Mouse (Mus musculus) midbrain, embryonic 11.5 days (tissue): Measurements from ENCODE around the gene 1700029P11Rik. TPM values are rescaled to one million over a fixed set of nuclear protein-coding genes. Genes with fewer than 3 reads are reported as not detected.
"Not testable (repeated sequence)": the region's sequence is repeated elsewhere in the genome, so short reads cannot be mapped to it uniquely, and the experiment has no call there.

Experiments
- ATAC-seq: fragments of 200-750 bp; cut with Nextera tagmentation; 2 replicates; pipeline ENCODE4 v1.8.0; 2017; ENCODE audit warnings: moderate TSS enrichment, moderate library complexity; ENCODE audit not compliant: low FRiP score
- DNase-seq: peaks from one replicate; pipeline ENCODE4 v3.0.0; 2015; ENCODE audit warnings: low spot score; ENCODE audit errors: missing footprints
- H3K27ac ChIP-seq: fragments of 300-500 bp; sonication (generic); 2 replicates; pipeline ENCODE4 v1.5.1; 2014; ENCODE audit warnings: low read depth, low read length
- H3K27me3 ChIP-seq: fragments of 300-500 bp; sonication (generic); 2 replicates; pipeline ENCODE4 v1.6.1; 2014; ENCODE audit warnings: mild to moderate bottlenecking, low read length, moderate library complexity, mixed read lengths; ENCODE audit not compliant: control insufficient read depth, insufficient read depth
- H3K36me3 ChIP-seq: fragments of 300-500 bp; sonication (generic); 2 replicates; pipeline ENCODE4 v1.6.1; 2014; ENCODE audit warnings: mild to moderate bottlenecking, low read length, moderate library complexity, mixed read lengths; ENCODE audit not compliant: control insufficient read depth, insufficient read depth
- H3K4me1 ChIP-seq: fragments of 300-500 bp; sonication (generic); 2 replicates; pipeline ENCODE4 v1.6.1; 2014; ENCODE audit warnings: low read length; ENCODE audit not compliant: control insufficient read depth, insufficient read depth
- H3K4me2 ChIP-seq: fragments of 300-500 bp; sonication (generic); 2 replicates; pipeline ENCODE4 v1.6.1; 2014; ENCODE audit warnings: mild to moderate bottlenecking, moderate library complexity
- H3K4me3 ChIP-seq: fragments of 300-500 bp; sonication (generic); 2 replicates; pipeline ENCODE4 v1.5.1; 2014; ENCODE audit warnings: low read depth, low read length
- H3K9ac ChIP-seq: fragments of 300-500 bp; sonication (generic); 2 replicates; pipeline ENCODE4 v1.6.1; 2014; ENCODE audit warnings: low read length
- H3K9me3 ChIP-seq: fragments of 300-500 bp; sonication (generic); 2 replicates; pipeline ENCODE4 v1.6.1; 2016; ENCODE audit warnings: low read length; ENCODE audit not compliant: control insufficient read depth
- WGBS: fragments of 180-500 bp; shearing (Covaris S2); extraction: QIAGEN DNeasy Blood & Tissue Kit; methylation state at CpG from one replicate; pipeline ENCODE4 v1.1.7; 2014; 5-methylcytosine and 5-hydroxymethylcytosine counted together
- polyA plus RNA-seq: library from polyadenylated mRNA; unstranded; fragments of >200 nt; fragmentation: Nextera tagmentation; extraction: Ambion mirVana; gene quantifications from 2 replicates; pipeline ENCODE4 v1.2.1, GENCODE M21; 2014

The 1700029P11Rik gene
- polyA plus RNA-seq, 1 experiment from 2014 or later, result not detected

GRCm38 (mm10) chr15:81964980-81965545 is 15.3 kb upstream of the 1700029P11Rik start:
- WGBS, result 43% methylated on average over 4 of the region's 4 CpGs
- Histone ChIP-seq H3K27me3 (no peaks in the 10 kb centered on the region), H3K27ac (no peak overlapping the region), H3K4me2 (no peak overlapping the region), H3K36me3 (no peaks in the 10 kb centered on the region), H3K4me1 (peaks cover 2% of the 10 kb centered on the region; the same call in 1 of the 2 replicates), H3K9me3 (no peaks in the 10 kb centered on the region), H3K9ac (no peak overlapping the region), H3K4me3 (no peak overlapping the region)
- DNase-seq (peak; percentile 44), ATAC-seq (no peak)

DNA sequence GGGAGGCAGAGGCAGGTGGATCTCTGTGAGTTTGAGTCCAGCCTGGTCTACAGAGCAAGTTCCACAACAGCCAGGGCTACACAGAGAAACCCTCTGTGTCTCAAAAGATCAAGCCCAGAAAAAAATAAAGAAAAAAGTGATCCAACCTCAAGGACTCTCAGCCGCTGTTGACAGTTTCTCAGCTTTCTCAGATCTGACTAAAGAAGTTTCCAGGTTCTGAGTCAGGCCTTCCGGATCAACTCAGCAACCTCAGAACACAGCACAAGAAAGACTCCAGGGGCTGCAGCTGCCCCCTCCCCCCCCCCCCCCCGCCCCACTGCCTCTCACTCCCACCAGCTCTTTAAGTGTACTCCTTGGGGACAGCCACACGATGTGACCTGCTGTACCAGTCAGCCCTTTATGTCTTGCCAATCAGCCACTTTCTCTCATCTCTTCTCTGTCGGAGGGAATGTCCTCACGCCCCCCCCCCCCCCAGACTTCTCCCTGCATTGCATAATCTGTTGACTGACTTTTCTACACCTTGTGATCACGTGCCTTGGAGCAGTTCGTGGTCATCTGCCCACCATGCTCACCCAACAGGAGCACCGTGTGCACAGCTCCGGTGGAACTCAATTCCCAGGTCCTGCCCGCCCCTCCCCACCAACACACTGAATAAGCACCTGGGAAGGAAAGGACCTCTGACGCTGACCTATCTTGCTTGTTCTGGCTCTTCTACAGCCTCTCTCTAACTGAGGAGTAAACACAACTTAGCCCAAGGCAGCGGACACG is 14.1 kb upstream of the 1700029P11Rik start:
- peak; percentile 21 for DNase-seq
- Histone ChIP-seq H3K9ac (no peak overlapping the region), H3K27ac (no peak overlapping the region), H3K27me3 (no peaks in the 10 kb centered on the region), H3K4me2 (no peak overlapping the region), H3K4me1 (no peaks in the 10 kb centered on the region), H3K4me3 (no peak overlapping the region), H3K9me3 (no peaks in the 10 kb centered on the region), H3K36me3 (no peaks in the 10 kb centered on the region)
- ATAC-seq, result no peak
- 91% methylated on average over 12 of the region's 14 CpGs for WGBS

GRCm38 (mm10) chr15:81967821-81968220 is 12.5 kb upstream of the 1700029P11Rik start:
- DNase-seq (no peak), ATAC-seq (no peak)
- H3K27me3 ChIP-seq, result no peaks in the 10 kb centered on the region
- no peaks in the 10 kb centered on the region for H3K4me1 ChIP-seq
- H3K36me3 ChIP-seq, result no peaks in the 10 kb centered on the region
- no peak overlapping the region for H3K4me3 ChIP-seq
- H3K4me2 ChIP-seq, result no peak overlapping the region
- 89% methylated on average over 5 of the region's 5 CpGs for WGBS
- H3K27ac ChIP-seq, result no peak overlapping the region
- H3K9me3 ChIP-seq, result no peaks in the 10 kb centered on the region
- H3K9ac ChIP-seq, result no peak overlapping the region

DNA sequence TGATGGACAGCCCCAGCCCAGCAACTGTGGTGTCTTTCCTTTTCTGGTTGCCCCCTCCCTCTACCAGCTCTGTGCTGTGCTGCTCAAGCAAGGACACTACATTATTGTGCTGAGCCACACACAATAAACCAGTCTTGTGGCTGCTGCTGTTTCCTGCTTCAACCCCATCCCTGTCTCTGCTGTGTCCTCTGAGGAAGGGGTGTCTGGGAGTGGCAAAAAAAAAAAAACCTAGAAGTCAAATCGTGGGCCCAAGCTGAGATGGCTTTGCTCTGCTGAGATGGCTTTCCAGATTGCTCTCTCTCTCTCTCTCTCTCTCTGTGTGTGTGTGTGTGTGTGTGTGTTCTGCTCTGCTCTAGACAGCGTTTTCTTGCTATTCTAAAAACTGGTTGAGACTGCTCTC is 11.9 kb upstream of the 1700029P11Rik start:
- Histone ChIP-seq H3K4me2 (no peak overlapping the region), H3K36me3 (no peaks in the 10 kb centered on the region), H3K9me3 (no peaks in the 10 kb centered on the region), H3K4me1 (no peaks in the 10 kb centered on the region), H3K27ac (no peak overlapping the region), H3K4me3 (no peak overlapping the region), H3K27me3 (no peaks in the 10 kb centered on the region), H3K9ac (no peak overlapping the region)
- 83% methylated on average over 2 of the region's 2 CpGs for WGBS
- ATAC-seq (no peak), DNase-seq (no peak)

- Histone ChIP-seq H3K4me1 (no peaks in the 10 kb centered on the region), H3K4me2 (no peak overlapping the region), H3K9ac (no peak overlapping the region), H3K9me3 (no peaks in the 10 kb centered on the region), H3K27me3 (no peaks in the 10 kb centered on the region), H3K27ac (no peak overlapping the region), H3K4me3 (no peak overlapping the region), H3K36me3 (no peaks in the 10 kb centered on the region)
- no peak for DNase-seq
- ATAC-seq, result no peak
- WGBS, result 85% methylated on average over 7 of the region's 7 CpGs
Measured at GRCm38 (mm10) chr15:81969173-81969572, 11.2 kb upstream of the 1700029P11Rik start.

- H3K4me1 ChIP-seq, H3K27me3 ChIP-seq, H3K4me2 ChIP-seq, H3K36me3 ChIP-seq, ATAC-seq, DNase-seq, H3K9me3 ChIP-seq, H3K27ac ChIP-seq, H3K4me3 ChIP-seq, H3K9ac ChIP-seq: not testable (repeated sequence)
- 77% methylated on average over 6 of the region's 6 CpGs for WGBS
Measured at GRCm38 (mm10) chr15:81969635-81970034, 10.7 kb upstream of the 1700029P11Rik start.

DNA sequence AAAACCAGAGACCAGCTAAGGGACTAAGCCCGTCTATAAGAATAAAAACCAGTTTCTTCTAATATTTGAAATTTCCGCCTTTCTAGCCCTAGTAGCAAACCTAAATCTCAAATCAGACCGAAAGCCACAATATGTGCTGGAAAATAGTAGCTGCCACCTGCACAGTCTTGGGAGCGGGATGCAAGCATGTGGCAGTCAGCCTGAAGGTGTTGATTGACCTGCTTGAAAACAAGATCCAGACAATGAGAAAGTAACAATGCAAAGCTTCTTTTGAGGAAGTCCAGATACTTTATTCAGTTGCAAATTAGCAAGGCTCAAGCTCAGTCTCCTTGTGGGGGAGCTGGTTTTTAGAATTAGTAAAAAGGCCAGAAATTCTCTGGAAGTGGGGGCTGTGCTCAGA is 9.8 kb upstream of the 1700029P11Rik start:
- 83% methylated on average over 4 of the region's 4 CpGs for WGBS
- H3K27ac ChIP-seq, result not testable (repeated sequence)

DNA sequence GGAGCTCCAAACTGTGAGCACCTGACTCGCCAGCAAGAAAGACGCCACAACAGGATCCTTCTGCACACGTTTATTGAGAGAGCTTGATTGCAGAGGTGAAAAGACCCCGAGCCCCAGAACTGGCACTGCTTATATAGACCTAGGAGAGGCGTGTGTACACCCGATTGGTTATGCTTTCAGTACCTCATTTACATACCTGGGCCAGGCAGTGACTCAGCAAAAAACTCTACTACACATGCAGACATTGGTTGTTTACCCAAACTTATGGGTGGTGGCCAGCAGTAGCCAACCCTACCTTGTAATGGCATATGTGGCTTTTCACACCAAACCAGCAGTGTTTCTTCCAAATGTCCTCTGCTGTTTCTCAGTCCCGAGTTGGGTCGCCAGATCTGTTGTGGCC is 5.2 kb upstream of the 1700029P11Rik start:
- not testable (repeated sequence) for H3K27ac ChIP-seq, H3K4me3 ChIP-seq, H3K4me1 ChIP-seq, H3K4me2 ChIP-seq, H3K9me3 ChIP-seq, DNase-seq, H3K27me3 ChIP-seq, ATAC-seq, H3K36me3 ChIP-seq, H3K9ac ChIP-seq
- WGBS, result 91% methylated on average over 8 of the region's 8 CpGs

More for the DNA sequence above, 9.8 kb upstream of the 1700029P11Rik start:
- not testable (repeated sequence) for H3K36me3 ChIP-seq, ATAC-seq, H3K27me3 ChIP-seq, H3K4me2 ChIP-seq, DNase-seq, H3K9ac ChIP-seq, H3K9me3 ChIP-seq, H3K4me3 ChIP-seq, H3K4me1 ChIP-seq

- peaks cover 8% of the 10 kb centered on the region for H3K4me1 ChIP-seq
- no peak overlapping the region for H3K9ac ChIP-seq
- no peak for ATAC-seq
- no peak overlapping the region for H3K4me3 ChIP-seq
- no peaks in the 10 kb centered on the region for H3K9me3 ChIP-seq
- no peak for DNase-seq
- H3K4me2 ChIP-seq, result no peak overlapping the region
- no peaks in the 10 kb centered on the region for H3K27me3 ChIP-seq
- WGBS, result 54% methylated on average over 1 of the region's 1 CpGs
- no peaks in the 10 kb centered on the region for H3K36me3 ChIP-seq
- H3K27ac ChIP-seq, result no peak overlapping the region
Measured at GRCm38 (mm10) chr15:81982173-81982572, 1.8 kb downstream of the 1700029P11Rik start.
